Mouse (Mus musculus) T-helper 17 cell (primary cell): ENCODE measurements around the gene Serpinb1c.
"Not testable (repeated sequence)": the region's sequence is repeated elsewhere in the genome, so short reads cannot be mapped to it uniquely, and the experiment has no call there.

ENCODE experiments used
- in situ Hi-C, 2 experiments: fragments of 300-600 bp; cut with MboI, MseI; formaldehyde crosslinking; loops; 1 replicate in 1 of 2; 2 replicates in 1 of 2; pipeline ENCODE4 v1.15.1; 2025; ENCODE audit warnings: high pct_unique_total_duplicates in 2 of 2

Serpinb1c gene

GRCm38 (mm10) chr13:32898111-32898510 is at the start of gene Serpinb1c:
Gene Serpinb1c (minus strand): TSS chr13:32898211.
- in situ Hi-C loops, result loop anchor here in 1 of 2 experiments (5.0 kb wide), 1 partner anchor 36 kb away; no protein-coding TSS in a partner anchor

- in situ Hi-C loops, result not testable (repeated sequence)
Measured at GRCm38 (mm10) chr13:32939191-32939590, 41.2 kb upstream of the Serpinb1c start.

- in situ Hi-C loops, result not testable (repeated sequence)
Measured at GRCm38 (mm10) chr13:32938275-32938674, 40.3 kb upstream of the Serpinb1c start.

DNA sequence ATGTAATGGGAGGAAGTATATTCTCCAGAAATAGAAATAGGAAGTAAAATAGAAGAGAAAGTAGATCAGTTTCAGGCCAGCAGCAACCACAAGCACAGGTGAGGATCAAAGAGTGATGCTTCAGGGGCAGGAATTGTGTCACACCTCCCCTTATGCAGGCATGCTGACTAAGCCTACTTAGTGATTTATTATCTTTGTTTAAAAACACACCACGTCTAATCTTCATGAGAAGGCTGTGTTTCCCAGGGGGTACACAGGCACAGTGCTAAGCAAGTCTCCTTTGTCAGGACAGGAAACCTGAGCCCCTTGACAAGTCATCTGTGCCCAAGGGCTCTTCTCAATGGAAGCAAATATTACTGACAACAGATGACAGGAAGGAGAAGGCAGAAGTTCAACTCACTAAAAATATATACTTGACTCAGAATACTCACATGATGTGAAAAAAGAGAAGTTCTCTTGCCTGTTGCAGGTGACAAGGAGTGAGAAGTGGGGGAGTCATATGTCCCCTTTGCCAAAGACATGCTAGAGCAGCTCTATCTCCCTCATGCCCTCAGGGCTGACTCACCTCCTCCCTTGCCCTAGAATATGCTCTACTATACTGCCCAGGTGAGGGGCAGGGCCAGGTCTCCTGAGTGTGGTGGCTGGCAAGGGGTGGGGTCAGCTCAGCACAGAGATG is 36.8 kb upstream of the Serpinb1c start:
- in situ Hi-C loops, result no loop called here

DNA sequence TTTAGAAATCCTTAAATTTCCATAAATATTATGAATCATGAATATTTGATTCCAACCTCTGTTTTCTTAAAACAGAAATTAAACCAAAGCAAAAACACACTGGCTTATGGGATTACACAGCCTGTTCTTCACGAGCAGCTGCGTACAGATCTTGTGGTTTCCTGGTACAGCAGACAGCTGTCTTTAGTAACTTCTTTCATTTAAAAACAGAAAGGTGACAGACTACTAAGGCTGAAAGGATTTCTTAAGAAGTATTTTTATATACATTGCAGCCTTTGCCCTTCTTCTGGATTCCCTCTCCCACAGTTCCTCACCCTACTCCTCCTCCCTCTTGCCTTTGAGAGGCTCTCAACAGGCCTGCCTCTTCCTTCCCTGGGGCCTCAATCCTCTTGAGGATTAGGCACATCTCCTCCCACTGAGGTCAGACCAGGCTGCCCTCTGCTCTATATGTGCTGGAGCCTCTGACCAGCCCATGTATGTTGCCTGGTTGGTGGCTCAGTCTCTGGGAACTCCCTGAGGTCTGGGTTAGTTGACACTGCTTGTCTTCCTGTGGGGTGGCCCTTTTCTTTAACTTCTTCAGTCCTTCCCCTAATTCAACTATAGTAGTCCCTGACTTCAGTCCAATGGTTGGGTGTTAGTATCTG is 31.2 kb upstream of the Serpinb1c start:
- in situ Hi-C loops, result no loop called here

- in situ Hi-C loops, result no loop called here
Measured at GRCm38 (mm10) chr13:32927241-32927640, 29.2 kb upstream of the Serpinb1c start.

DNA sequence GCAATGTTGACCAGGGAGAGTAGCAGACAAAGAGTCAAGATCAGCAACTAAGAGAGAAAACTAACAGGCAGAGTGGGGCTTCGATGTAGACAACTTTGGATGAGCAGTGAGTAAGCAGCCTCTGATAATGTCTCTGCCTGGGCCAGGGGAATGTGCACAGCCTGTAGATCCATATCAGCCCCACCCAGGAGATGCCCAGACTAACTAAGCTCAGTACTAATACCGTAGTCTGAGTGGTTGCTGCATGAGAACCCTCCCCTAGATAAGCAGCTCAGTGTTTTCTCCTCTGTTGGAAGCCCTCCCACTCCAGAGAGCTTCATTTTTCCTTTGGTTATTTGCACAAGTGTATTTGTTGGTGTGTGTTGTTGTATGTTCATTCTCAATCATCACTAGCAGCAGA is 28.6 kb upstream of the Serpinb1c start:
- in situ Hi-C loops, result no loop called here

GRCm38 (mm10) chr13:32924578-32925360 is 26.8 kb upstream of the Serpinb1c start:
- in situ Hi-C loops, result loop anchor here in 1 of 2 experiments (5.0 kb wide), 1 partner anchor 33 kb away; no protein-coding TSS in a partner anchor

GRCm38 (mm10) chr13:32922622-32923021 is 24.6 kb upstream of the Serpinb1c start:
- in situ Hi-C loops, result loop anchor here in 1 of 2 experiments (5.0 kb wide), 1 partner anchor 35 kb away; no protein-coding TSS in a partner anchor

- in situ Hi-C loops, result loop anchor here in 1 of 2 experiments (5.0 kb wide), 1 partner anchor 64 kb away; no protein-coding TSS in a partner anchor
Measured at GRCm38 (mm10) chr13:32912770-32913380, 14.9 kb upstream of the Serpinb1c start.

DNA sequence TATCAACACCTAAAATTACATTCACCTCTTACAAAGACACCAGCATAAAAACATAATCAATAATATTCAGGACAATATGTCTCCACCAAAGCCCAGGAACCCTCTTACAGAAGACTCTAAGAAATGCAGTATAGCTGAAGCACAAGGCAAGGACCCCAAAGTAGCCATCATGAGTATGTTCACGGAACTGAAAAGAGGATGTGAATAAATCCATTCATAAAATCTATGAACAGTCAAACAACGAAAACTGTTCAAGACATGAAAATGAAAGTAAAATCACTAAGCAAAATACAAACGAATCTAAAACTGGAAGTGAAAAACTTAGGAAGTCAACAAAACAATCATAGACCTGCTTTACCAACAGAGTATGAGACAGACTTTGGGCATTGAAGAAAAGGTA is 10.2 kb upstream of the Serpinb1c start:
- in situ Hi-C loops, result loop anchor here in 1 of 2 experiments (5.0 to 10.0 kb wide), 2 partner anchors 54 to 857 kb away; no protein-coding TSS in a partner anchor

DNA sequence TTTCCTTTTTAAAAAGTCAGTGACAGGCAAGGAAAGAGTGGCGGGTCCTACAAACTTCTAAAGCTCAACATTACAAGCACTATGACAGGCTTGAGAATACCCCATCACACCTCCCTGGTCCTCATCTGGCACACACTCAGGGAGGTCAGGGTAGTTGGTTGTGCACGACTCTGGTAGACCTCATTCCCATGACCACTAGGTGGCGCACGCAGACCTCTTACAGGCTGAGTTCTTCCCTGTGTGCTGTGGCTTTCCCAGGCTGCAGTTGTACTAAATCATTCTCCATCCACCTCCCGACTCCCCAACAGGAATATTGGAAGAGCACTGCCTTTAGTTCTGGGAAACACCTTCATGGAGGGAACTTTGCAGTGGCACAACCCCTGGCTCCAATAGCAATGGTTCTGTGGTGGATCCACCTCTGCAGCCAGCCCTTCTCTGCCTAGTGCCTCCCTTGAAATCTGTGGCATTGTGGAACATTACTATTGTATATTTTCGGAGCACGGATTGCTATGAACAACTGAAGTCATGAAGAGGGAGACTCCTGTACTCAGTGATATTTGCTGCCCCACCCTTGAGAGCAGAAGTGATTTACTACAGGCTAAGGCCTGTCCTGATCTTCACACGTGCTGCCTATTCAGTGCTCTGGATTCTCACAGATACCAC is 5.3 kb upstream of the Serpinb1c start:
- in situ Hi-C loops, result loop anchor here (5.0 to 10.0 kb wide), 3 partner anchors 169 to 861 kb away; partner anchors contain the start of gene Serpinb1b (in 1 of the 2)

DNA sequence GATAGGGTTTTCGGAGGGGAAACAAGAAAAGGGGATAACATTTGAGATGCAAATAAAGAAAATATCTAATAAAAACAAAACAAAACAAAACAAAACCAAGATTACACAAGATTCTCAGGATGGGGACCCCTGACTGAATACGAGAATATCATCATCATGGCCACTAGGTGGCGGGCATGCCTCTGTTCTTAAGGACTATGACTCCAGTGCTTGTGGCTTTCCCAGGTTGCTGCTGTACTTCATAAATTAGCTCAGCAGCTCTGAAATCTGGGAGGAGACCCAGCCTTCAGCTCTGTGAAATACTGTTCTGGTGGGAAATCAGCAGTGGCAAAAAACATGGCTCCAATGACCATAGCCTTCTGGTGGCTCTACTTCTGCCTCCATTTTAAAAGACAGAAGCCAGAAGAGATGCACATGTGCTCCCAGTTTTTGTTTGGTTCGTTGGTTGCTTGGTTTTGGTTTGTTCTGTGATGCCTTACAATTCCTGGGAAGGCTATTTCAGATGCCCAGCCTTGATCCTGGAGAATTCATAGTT is 4.5 kb upstream of the Serpinb1c start:
- in situ Hi-C loops, result loop anchor here (5.0 to 10.0 kb wide), 3 partner anchors 170 to 862 kb away; partner anchors contain the start of gene Serpinb1b (in 1 of the 2)

- in situ Hi-C loops, result loop anchor here (5.0 to 10.0 kb wide), 3 partner anchors 172 to 864 kb away; partner anchors contain the start of gene Serpinb1b (in 1 of the 2)
Measured at GRCm38 (mm10) chr13:32900639-32901038, 2.6 kb upstream of the Serpinb1c start.

- in situ Hi-C loops, result loop anchor here in 1 of 2 experiments (5.0 kb wide), 1 partner anchor 37 kb away; no protein-coding TSS in a partner anchor
Measured at GRCm38 (mm10) chr13:32899114-32899513, 1.1 kb upstream of the Serpinb1c start.

- in situ Hi-C loops, result loop anchor here in 1 of 2 experiments (5.0 kb wide), 1 partner anchor 35 kb away; no protein-coding TSS in a partner anchor
Measured at GRCm38 (mm10) chr13:32896931-32897330, 1.1 kb downstream of the Serpinb1c start.

DNA sequence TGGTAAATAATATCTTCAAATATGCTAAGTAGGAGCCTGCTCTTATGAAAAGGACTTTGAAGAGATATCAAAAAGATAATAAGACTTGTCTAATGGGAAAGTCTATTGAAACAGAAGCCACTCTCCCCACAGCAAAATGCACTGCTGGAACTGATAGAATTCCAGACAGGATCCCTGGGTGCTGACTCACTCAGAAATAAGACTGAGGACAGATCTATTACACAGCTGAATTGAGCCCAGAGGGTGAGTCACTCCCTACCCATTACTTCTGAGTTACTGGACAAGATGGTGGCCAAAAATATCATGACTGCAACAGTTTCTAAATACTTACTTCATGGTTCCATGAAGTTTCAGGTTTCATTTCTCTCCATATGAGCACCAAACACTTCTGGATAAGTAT is 13.3 kb downstream of the Serpinb1c start:
- in situ Hi-C loops, result no loop called here

DNA sequence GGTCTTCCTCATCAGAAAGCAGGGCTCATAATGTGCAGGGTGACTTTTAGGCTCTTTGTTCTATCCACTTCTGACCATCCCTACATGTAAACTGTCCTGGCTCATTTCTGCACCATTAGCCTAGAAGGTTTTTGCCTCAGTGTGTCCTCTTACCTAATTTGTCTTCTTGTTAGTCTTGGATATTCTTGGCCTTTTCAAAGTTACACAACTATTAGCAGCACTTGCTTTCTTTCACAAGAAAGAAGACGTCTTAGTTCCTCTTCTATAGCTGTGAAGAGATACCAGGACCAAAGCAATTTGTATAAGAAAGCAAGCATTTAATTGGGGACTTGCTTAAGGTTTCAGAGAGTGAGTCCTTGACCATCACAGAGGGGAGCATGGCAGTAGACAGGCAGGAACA is 24.1 kb downstream of the Serpinb1c start:
- in situ Hi-C loops, result loop anchor here in 1 of 2 experiments (25.0 kb wide), 2 partner anchors 888 to 1013 kb away; no protein-coding TSS in a partner anchor

DNA sequence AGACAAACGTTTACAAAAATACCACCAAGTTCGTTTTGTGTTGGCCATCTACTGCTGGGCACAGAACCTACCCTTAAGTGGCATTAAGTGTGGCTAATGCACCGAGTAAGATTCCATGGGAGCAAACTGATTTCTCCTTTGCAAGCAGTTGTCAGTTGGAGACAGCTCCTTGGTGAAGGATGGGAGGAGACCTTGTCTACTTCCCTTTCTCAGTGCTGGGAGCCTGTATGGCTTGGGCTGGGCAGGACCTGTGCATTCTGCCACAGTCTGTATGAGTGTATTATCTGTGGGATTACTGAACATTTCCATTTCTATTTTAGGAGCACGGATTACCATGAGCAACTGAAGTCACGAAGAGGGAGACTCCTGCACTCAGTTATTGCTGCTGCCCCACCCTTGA is 29.2 kb downstream of the Serpinb1c start:
- in situ Hi-C loops, result loop anchor here in 1 of 2 experiments (25.0 kb wide), 2 partner anchors 893 to 1018 kb away; no protein-coding TSS in a partner anchor

- in situ Hi-C loops, result loop anchor here in 1 of 2 experiments (25.0 kb wide), 2 partner anchors 894 to 1019 kb away; no protein-coding TSS in a partner anchor
Measured at GRCm38 (mm10) chr13:32868233-32868632, 29.8 kb downstream of the Serpinb1c start.
